Mouse (Mus musculus): ENCODE data around the gene Krtap8-1.

Krtap8-1 gene

GRCm38 (mm10) chr16:89487852-89488251 lies at the start of gene Krtap8-1:
Gene Krtap8-1 (minus strand): TSS chr16:89487952.
- no peak for DNase-seq (ENCODE audit: low spot score)

GRCm38 (mm10) chr16:89537349-89537748 lies 49.6 kb upstream of the Krtap8-1 start:
- DNase-seq (ENCODE audit: low spot score) = no peak

GRCm38 (mm10) chr16:89530547-89530946 lies 42.8 kb upstream of the Krtap8-1 start:
- no peak for DNase-seq (ENCODE audit: low spot score)

- DNase-seq (ENCODE audit: low spot score) = no peak
Observed at GRCm38 (mm10) chr16:89529846-89530245, 42.1 kb upstream of the Krtap8-1 start.

GRCm38 (mm10) chr16:89528380-89528779 lies 40.6 kb upstream of the Krtap8-1 start:
- no peak for DNase-seq (ENCODE audit: low spot score)

- no peak for DNase-seq (ENCODE audit: low spot score)
Observed at GRCm38 (mm10) chr16:89520996-89521395, 33.2 kb upstream of the Krtap8-1 start.

GRCm38 (mm10) chr16:89520555-89520954 lies 32.8 kb upstream of the Krtap8-1 start:
- DNase-seq (ENCODE audit: low spot score) = no peak

GRCm38 (mm10) chr16:89520091-89520490 lies 32.3 kb upstream of the Krtap8-1 start:
- DNase-seq (ENCODE audit: low spot score) = no peak

- no peak for DNase-seq (ENCODE audit: low spot score)
Observed at GRCm38 (mm10) chr16:89517635-89518034, 29.9 kb upstream of the Krtap8-1 start.

- no peak for DNase-seq (ENCODE audit: low spot score)
Observed at GRCm38 (mm10) chr16:89513431-89513830, 25.7 kb upstream of the Krtap8-1 start.

GRCm38 (mm10) chr16:89508223-89508622 lies 20.5 kb upstream of the Krtap8-1 start, which contains the start of gene Krtap7-1:
Gene Krtap7-1 (minus strand): TSS chr16:89508323.
- no peak for DNase-seq (ENCODE audit: low spot score)

GRCm38 (mm10) chr16:89503571-89503970 lies 15.8 kb upstream of the Krtap8-1 start:
- no peak for DNase-seq (ENCODE audit: low spot score)

GRCm38 (mm10) chr16:89501870-89502269 lies 14.1 kb upstream of the Krtap8-1 start:
- DNase-seq (ENCODE audit: low spot score) = no peak

- peak; percentile 5 for DNase-seq (ENCODE audit: low spot score)
Observed at GRCm38 (mm10) chr16:89497002-89497401, 9.2 kb upstream of the Krtap8-1 start.

- DNase-seq (ENCODE audit: low spot score) = no peak
Observed at GRCm38 (mm10) chr16:89495394-89496153, 7.8 kb upstream of the Krtap8-1 start.

- no peak for DNase-seq (ENCODE audit: low spot score)
Observed at GRCm38 (mm10) chr16:89477679-89478314, 10.0 kb downstream of the Krtap8-1 start.

GRCm38 (mm10) chr16:89461189-89461588 lies 26.6 kb downstream of the Krtap8-1 start:
- DNase-seq (ENCODE audit: low spot score) = no peak
